Mouse (Mus musculus): Measurements from ENCODE around the gene Alox5ap.
A peak's percentile ranks its signal among the peaks of the same experiment; 100 is the strongest.

DNA sequence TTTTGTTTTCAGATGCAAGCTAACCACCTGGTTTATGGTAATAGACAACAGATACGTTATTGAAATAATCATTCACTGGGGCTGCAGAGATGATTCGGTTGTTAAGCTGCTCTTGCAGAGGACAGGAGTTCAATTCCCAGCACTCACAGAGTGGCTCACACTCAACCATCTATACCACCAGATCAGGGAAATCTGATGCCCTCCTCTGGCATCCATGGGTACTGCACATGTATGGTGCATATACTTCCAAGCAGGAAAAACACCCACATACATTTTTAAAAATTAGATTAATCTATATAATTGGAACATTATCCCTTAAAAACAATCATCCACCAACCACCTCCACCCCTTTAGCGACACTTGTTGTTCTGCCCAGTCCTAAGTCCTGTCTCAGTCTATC lies 6.7 kb downstream of the Alox5ap start:
- TF ChIP-seq EP300 (IDR thresholded peaks at IDR 0.05; ENCODE audit: insufficient read depth, low read depth, low read length) (no peak), CTCF (IDR thresholded peaks at IDR 0.05) (peak; percentile 14; the same call in 1 of the 2 replicates)
